1 mouse cellular context compared by ENCODE assay signal in genomic region chr14:54868026-54868425, GRCm38 (mm10).
TF ChIP-seq lines count a peak whose summit lies in the region.

No protein-coding gene starts in this region.

TF ChIP-seq in MEL, 35 proteins besides CTCF, POLR2A, EP300 and RAD21 (continued from another document):
- TF ChIP-seq POLR2AphosphoS2 (IDR thresholded peaks at IDR 0.05; ENCODE audit: low read length) (no peak), HCFC1 (IDR thresholded peaks at IDR 0.05; ENCODE audit: low read depth, low read length) (no peak), GATA1 (IDR thresholded peaks at IDR 0.05; ENCODE audit: low read depth, low read length) (no peak), USF2 (IDR thresholded peaks at IDR 0.05; ENCODE audit: borderline replicate concordance in 1 of 2, insufficient read depth in 1 of 2, low read depth in 1 of 2, low read length in 2 of 2) (no peak), CHD1 (IDR thresholded peaks at IDR 0.05; ENCODE audit: low read depth, low read length) (no peak), ZMIZ1 (IDR thresholded peaks at IDR 0.05; ENCODE audit: low read depth, low read length) (no peak), RCOR1 (IDR thresholded peaks at IDR 0.05; ENCODE audit: low read depth, low read length) (no peak), TCF12 (IDR thresholded peaks at IDR 0.05; ENCODE audit: low read depth, low read length) (no peak), E2F4 (IDR thresholded peaks at IDR 0.05; ENCODE audit: borderline replicate concordance, low read depth, low read length) (no peak), MXI1 (IDR thresholded peaks at IDR 0.05; ENCODE audit: low read depth, low read length) (no peak), BHLHE40 (IDR thresholded peaks at IDR 0.05; ENCODE audit: borderline replicate concordance, low read depth, low read length) (no peak), ETS1 (IDR thresholded peaks at IDR 0.05; ENCODE audit: low read depth, low read length) (no peak)
